In genomic region chr14:15437046-15437445, GRCm38 (mm10) we compare ENCODE assay signal across 9 mouse cellular contexts. TPM values are rescaled to one million over a fixed set of nuclear protein-coding genes. Genes with fewer than 3 reads are reported as not detected.
A peak's percentile ranks its signal among the peaks of the same experiment; 100 is the strongest.
DNase-seq lines count a peak whose midpoint lies in the region; ATAC-seq and TF ChIP-seq lines count a peak whose summit lies in the region.
"Had no signal": no experiment of that assay in that cellular context is flagged by ENCODE, and none has a peak within 500 bp of the region (broad histone marks: within the 10 kb centered on the region; RNA-seq: fewer than 3 reads in every experiment).

No protein-coding gene starts in this region.

- peak overlapping the region; percentile 69 for H3K4me3 ChIP-seq in layer of hippocampus, adult 2 months
- peak overlapping the region; percentile 56; the same call in 1 of the 2 replicates for H3K4me3 ChIP-seq in forebrain, embryonic 12.5 days (replicated peaks)
- peak overlapping the region; percentile 69 for H3K4me3 ChIP-seq in hindbrain, embryonic 16.5 days (ENCODE audit: low read length)
- H3K4me3 ChIP-seq in neural tube, embryonic 15.5 days (replicated peaks) = peak overlapping the region; percentile 74
- H3K4me3 ChIP-seq: myocyte had no signal

- peaks cover 35% of the 10 kb centered on the region for H3K27me3 ChIP-seq in forebrain, embryonic 12.5 days
- no peaks in the 10 kb centered on the region for H3K27me3 ChIP-seq in hindbrain, embryonic 16.5 days (replicated peaks; ENCODE audit: control insufficient read depth, insufficient read depth, low read length)
- no peaks in the 10 kb centered on the region for H3K27me3 ChIP-seq in neural tube, embryonic 15.5 days (replicated peaks)

- H3K4me2 ChIP-seq in forebrain, embryonic 12.5 days = peak overlapping the region; percentile 93; the same call in 1 of the 2 replicates
- peak overlapping the region; percentile 78 for H3K4me2 ChIP-seq in hindbrain, embryonic 16.5 days (ENCODE audit: low read length)
- H3K4me2 ChIP-seq in neural tube, embryonic 15.5 days = peak overlapping the region; percentile 92

- H3K9me3 ChIP-seq in forebrain, embryonic 12.5 days = no peaks in the 10 kb centered on the region
- no peaks in the 10 kb centered on the region for H3K9me3 ChIP-seq in hindbrain, embryonic 16.5 days (ENCODE audit: control insufficient read depth, low read length)
- no peaks in the 10 kb centered on the region for H3K9me3 ChIP-seq in neural tube, embryonic 15.5 days (replicated peaks)

- intact Hi-C loops in gastrocnemius, postnatal 36 days (cut with DNase I) = no loop called here

- no peak for TF ChIP-seq CTCF in layer of hippocampus, adult 2 months (conservative IDR thresholded peaks at IDR 0.05)

- H3K9ac ChIP-seq in forebrain, embryonic 12.5 days = no peak overlapping the region
- H3K9ac ChIP-seq in hindbrain, embryonic 16.5 days (ENCODE audit: low read depth, low read length) = peak overlapping the region; percentile 77
- H3K9ac ChIP-seq in neural tube, embryonic 15.5 days (replicated peaks) = peak overlapping the region; percentile 76

- H3K4me1 ChIP-seq in forebrain, embryonic 12.5 days = peaks cover 11% of the 10 kb centered on the region; the same call in 1 of the 2 replicates
- H3K4me1 ChIP-seq in hindbrain, embryonic 16.5 days (ENCODE audit: control insufficient read depth, insufficient read depth, low read depth, low read length) = peaks cover 5% of the 10 kb centered on the region; the same call in 1 of the 2 replicates
- peaks cover 5% of the 10 kb centered on the region; the same call in 1 of the 2 replicates for H3K4me1 ChIP-seq in neural tube, embryonic 15.5 days

- no peaks in the 10 kb centered on the region for H3K36me3 ChIP-seq in forebrain, embryonic 12.5 days (replicated peaks)
- H3K36me3 ChIP-seq in hindbrain, embryonic 16.5 days (ENCODE audit: control insufficient read depth, insufficient read depth, low read length) = no peaks in the 10 kb centered on the region
- no peaks in the 10 kb centered on the region for H3K36me3 ChIP-seq in neural tube, embryonic 15.5 days

- peak in 1 of 2 experiments; percentile 11 for DNase-seq in layer of hippocampus, adult 2 months (ENCODE audit: low spot score in 2 of 2)
- no peak for DNase-seq in layer of hippocampus, postnatal 36 days
- DNase-seq in natural killer cell, adult 2 months (ENCODE audit: low spot score in 2 of 2) = no peak
- DNase-seq in gastrocnemius, postnatal 36 days = no peak

- no peak for ATAC-seq in forebrain, embryonic 12.5 days (ENCODE audit: low FRiP score)
- ATAC-seq in hindbrain, embryonic 16.5 days = no peak
- peak; percentile 2; the same call in 1 of the 2 replicates for ATAC-seq in neural tube, embryonic 15.5 days (ENCODE audit: low FRiP score)
- no peak for ATAC-seq in granulocyte monocyte progenitor cell, adult 5-6 weeks (replicated peaks; ENCODE audit: poor library complexity, severe bottlenecking)

- peak overlapping the region; percentile 91 for H3K27ac ChIP-seq in layer of hippocampus, adult 2 months
- H3K27ac ChIP-seq in forebrain, embryonic 12.5 days = no peak overlapping the region
- H3K27ac ChIP-seq in hindbrain, embryonic 16.5 days (ENCODE audit: low read depth, low read length) = peak overlapping the region; percentile 87
- H3K27ac ChIP-seq in neural tube, embryonic 15.5 days (replicated peaks) = peak overlapping the region; percentile 90

- 48% methylated on average over 4 of the region's 4 CpGs for WGBS in forebrain, embryonic 12.5 days
- 49% methylated on average over 4 of the region's 4 CpGs for WGBS in hindbrain, embryonic 16.5 days
- 54% methylated on average over 4 of the region's 4 CpGs for WGBS in neural tube, embryonic 15.5 days

RNA-seq across cellular contexts. Expression of gene Lrrc3b, which starts 1.7 kb away (rescaled TPM):
- 1 to 10 TPM; 8.3 to 9.7 TPM for total RNA-seq in layer of hippocampus, adult 2 months (2021)
- 1 to 10 TPM; 7.7 to 8.6 TPM for total RNA-seq in layer of hippocampus, postnatal 36 days (2021)
- 1.4 and 1.7 TPM in 2 replicates for polyA plus RNA-seq in forebrain, embryonic 12.5 days (2016; fragmentation: Nextera tagmentation; extraction: Ambion mirVana)
- 31.4 and 34.5 TPM in 2 replicates for polyA plus RNA-seq in hindbrain, embryonic 16.5 days (2015; fragmentation: Nextera tagmentation; extraction: Ambion mirVana)
- polyA plus RNA-seq in neural tube, embryonic 15.5 days (2015; fragmentation: Nextera tagmentation; extraction: Ambion mirVana) = 25.4 and 29.2 TPM in 2 replicates
- total RNA-seq in granulocyte monocyte progenitor cell, adult 5-6 weeks (2014; fragmentation: Nextera tagmentation) = not detected in 2 replicates
- not detected in 2 replicates for total RNA-seq in granulocyte monocyte progenitor cell, adult 5-6 weeks (2017)
- 1 to 10 TPM; 1.8 to 2.0 TPM for total RNA-seq in gastrocnemius, postnatal 36 days (2021)
- polyA plus RNA-seq: myocyte had no signal
